ENCODE assay signal across 22 mouse cellular contexts in the genomic region with DNA sequence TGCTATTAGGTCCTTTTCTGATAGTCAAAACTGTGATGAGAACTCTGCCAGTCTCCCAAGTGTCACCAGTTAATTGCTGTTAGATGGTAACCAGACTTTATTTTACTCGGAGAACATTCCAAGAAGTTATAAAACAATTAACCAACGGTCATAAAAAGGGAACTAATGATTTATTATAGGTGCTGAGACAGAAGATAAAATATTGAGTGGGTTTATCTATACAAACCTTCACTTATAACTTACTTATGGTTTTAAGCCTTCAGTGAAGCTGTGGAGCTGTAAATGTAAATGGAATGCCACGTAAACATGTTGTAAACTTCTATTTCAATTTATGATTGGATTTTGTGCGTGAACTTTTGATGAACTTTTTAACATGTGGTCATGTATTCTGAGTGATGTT. TPM values are rescaled to one million over a fixed set of nuclear protein-coding genes. Genes with fewer than 3 reads are reported as not detected.
DNase-seq lines count a peak whose midpoint lies in the region; ATAC-seq and TF ChIP-seq lines count a peak whose summit lies in the region.
"Had no signal": no experiment of that assay in that cellular context is flagged by ENCODE, and none has a peak within 500 bp of the region (broad histone marks: within the 10 kb centered on the region; RNA-seq: fewer than 3 reads in every experiment).

No protein-coding gene starts in this region.

- no peak for TF ChIP-seq RAD21 in MEL (IDR thresholded peaks at IDR 0.05; ENCODE audit: low read depth, low read length)

- H3K27ac ChIP-seq in midbrain, embryonic 11.5 days (ENCODE audit: low read depth, low read length) = no peak overlapping the region
- no peak overlapping the region for H3K27ac ChIP-seq in midbrain, embryonic 13.5 days
- H3K27ac ChIP-seq in MEL (ENCODE audit: control insufficient read depth, low read depth, low read length) = peak overlapping the region; percentile 49; the same call in 1 of the 2 replicates

- no peak overlapping the region for H3K9ac ChIP-seq in midbrain, embryonic 11.5 days (ENCODE audit: low read length)
- no peak overlapping the region for H3K9ac ChIP-seq in midbrain, embryonic 13.5 days (replicated peaks)
- H3K9ac ChIP-seq in MEL (ENCODE audit: control insufficient read depth, low read depth, low read length, poor library complexity, severe bottlenecking) = no peak overlapping the region

- no peak for ATAC-seq in midbrain, embryonic 11.5 days (ENCODE audit: low FRiP score)
- ATAC-seq in midbrain, embryonic 13.5 days = no peak
- ATAC-seq in megakaryocyte progenitor cell, adult 5-6 weeks (replicated peaks; ENCODE audit: poor library complexity) = no peak
- ATAC-seq: activated CD4-positive, CD25-positive, alpha-beta regulatory T cell, adult 4 months; CD4-positive, CD25-positive, alpha-beta regulatory T cell, adult 4 months; Patski had no signal

- TF ChIP-seq CTCF in MEL (IDR thresholded peaks at IDR 0.05 in 2 of 3, conservative IDR thresholded peaks at IDR 0.05 in 1 of 3; ENCODE audit: control insufficient read depth in 1 of 3, insufficient read depth in 1 of 3, low read depth in 2 of 3, low read length in 3 of 3, poor library complexity in 1 of 3, severe bottlenecking in 1 of 3) = no peak

- no peak overlapping the region for H3K4me2 ChIP-seq in midbrain, embryonic 11.5 days
- H3K4me2 ChIP-seq in midbrain, embryonic 13.5 days (replicated peaks) = no peak overlapping the region

- no peak overlapping the region for H3K4me3 ChIP-seq in midbrain, embryonic 11.5 days (ENCODE audit: low read depth, low read length)
- H3K4me3 ChIP-seq in midbrain, embryonic 13.5 days (replicated peaks) = no peak overlapping the region
- H3K4me3 ChIP-seq in MEL (ENCODE audit: control insufficient read depth in 1 of 2, insufficient read depth in 1 of 2, low read depth in 2 of 2, low read length in 2 of 2) = no peak overlapping the region; a peak in 1 of 4 replicates

- TF ChIP-seq EP300 in MEL (IDR thresholded peaks at IDR 0.05; ENCODE audit: low read depth in 1 of 2, low read length in 2 of 2) = peak; percentile 79 to 80; a peak in 3 of 4 replicates

- WGBS in midbrain, embryonic 11.5 days = 80% methylated on average over 4 of the region's 4 CpGs
- WGBS in midbrain, embryonic 13.5 days = 81% methylated on average over 4 of the region's 4 CpGs

- H3K79me2 ChIP-seq in MEL (ENCODE audit: control insufficient read depth, insufficient read depth, low read length, poor library complexity) = no peaks in the 10 kb centered on the region

- no peaks in the 10 kb centered on the region for H3K36me3 ChIP-seq in midbrain, embryonic 11.5 days (ENCODE audit: control insufficient read depth, insufficient read depth, low read length)
- no peaks in the 10 kb centered on the region for H3K36me3 ChIP-seq in midbrain, embryonic 13.5 days
- H3K36me3 ChIP-seq in MEL (ENCODE audit: control insufficient read depth in 1 of 2, insufficient read depth in 2 of 2, low read length in 2 of 2) = peaks cover 0 to 22% of the 10 kb centered on the region in 2 experiments; a peak in 2 of 4 replicates
- H3K36me3 ChIP-seq: G1E had no signal

- no peaks in the 10 kb centered on the region for H3K9me3 ChIP-seq in midbrain, embryonic 11.5 days (ENCODE audit: control insufficient read depth, low read length)
- no peaks in the 10 kb centered on the region for H3K9me3 ChIP-seq in midbrain, embryonic 13.5 days
- no peaks in the 10 kb centered on the region for H3K9me3 ChIP-seq in MEL (replicated peaks; ENCODE audit: insufficient read depth, low read length)
- H3K9me3 ChIP-seq: G1E had no signal

- H3K4me1 ChIP-seq in midbrain, embryonic 11.5 days (ENCODE audit: control insufficient read depth, insufficient read depth, low read length) = peaks cover 10% of the 10 kb centered on the region
- peaks cover 24% of the 10 kb centered on the region for H3K4me1 ChIP-seq in midbrain, embryonic 13.5 days (replicated peaks)
- peaks cover 17 to 18% of the 10 kb centered on the region in 2 experiments for H3K4me1 ChIP-seq in MEL (ENCODE audit: control insufficient read depth in 1 of 2, insufficient read depth in 2 of 2, low read length in 2 of 2)

- no peak for TF ChIP-seq POLR2A in MEL (IDR thresholded peaks at IDR 0.05; ENCODE audit: control insufficient read depth in 1 of 2, insufficient read depth in 1 of 2, low read depth in 1 of 2, low read length in 2 of 2, poor library complexity in 1 of 2)

- peak; percentile 51 for DNase-seq in midbrain, embryonic 11.5 days (ENCODE audit: low spot score, missing footprints)
- DNase-seq in MEL (ENCODE audit: low read depth, low spot score) = peak; percentile 35
- DNase-seq: adrenal gland, adult 2 months; adrenal gland, adult 8-10 months; adrenal gland, postnatal 10 days; adrenal gland, postnatal 14 days; adrenal gland, postnatal 25 days; adrenal gland, postnatal 36 days; B cell, adult 2 months; cerebellum, adult 11 months; cerebellum, adult 11-12 months; cerebellum, adult 18-20 months; cerebellum, adult 2 months had no signal

- no peaks in the 10 kb centered on the region; the same call in 1 of the 2 replicates for H3K27me3 ChIP-seq in midbrain, embryonic 11.5 days (ENCODE audit: control insufficient read depth, insufficient read depth, low read length)
- no peaks in the 10 kb centered on the region for H3K27me3 ChIP-seq in midbrain, embryonic 13.5 days
- H3K27me3 ChIP-seq in MEL (ENCODE audit: control insufficient read depth in 1 of 2, insufficient read depth in 2 of 2, low read length in 2 of 2) = no peaks in the 10 kb centered on the region
- H3K27me3 ChIP-seq: CH12.LX, Patski had no signal

TF ChIP-seq in MEL, 35 proteins besides CTCF, POLR2A, EP300 and RAD21:
- 0 out of 2 replicates have a peak, but pooled peaks have one; percentile 27 for TF ChIP-seq RCOR1 (IDR thresholded peaks at IDR 0.05; ENCODE audit: low read depth, low read length)
- TF ChIP-seq MAX (IDR thresholded peaks at IDR 0.05; ENCODE audit: low read length) = no peak; the same call in 1 of the 2 replicates
- TF ChIP-seq SIN3A (IDR thresholded peaks at IDR 0.05; ENCODE audit: low read length) = peak; percentile 43; the same call in 1 of the 2 replicates
- TF ChIP-seq TCF12 (IDR thresholded peaks at IDR 0.05; ENCODE audit: low read depth, low read length) = peak; percentile 58; the same call in 1 of the 2 replicates
- no peak for TF ChIP-seq HCFC1 (IDR thresholded peaks at IDR 0.05; ENCODE audit: low read depth, low read length)
- TF ChIP-seq TAL1 (IDR thresholded peaks at IDR 0.05; ENCODE audit: low read length) = peak; percentile 7; the same call in 1 of the 2 replicates
- no peak for TF ChIP-seq ZMIZ1 (IDR thresholded peaks at IDR 0.05; ENCODE audit: low read depth, low read length)
- peak; percentile 57; the same call in 1 of the 2 replicates for TF ChIP-seq GATA1 (IDR thresholded peaks at IDR 0.05; ENCODE audit: low read depth, low read length)
- peak; percentile 46; the same call in 1 of the 2 replicates for TF ChIP-seq ETS1 (IDR thresholded peaks at IDR 0.05; ENCODE audit: low read depth, low read length)
- 0 out of 2 replicates have a peak, but pooled peaks have one; percentile 28 for TF ChIP-seq MYC (IDR thresholded peaks at IDR 0.05; ENCODE audit: low read depth, low read length)
- TF ChIP-seq CHD2 (IDR thresholded peaks at IDR 0.05; ENCODE audit: low read length) = no peak

RNA-seq across cellular contexts. Expression of gene Nt5dc3, which starts 5.4 kb away (rescaled TPM):
- polyA plus RNA-seq in midbrain, embryonic 11.5 days (2014; fragmentation: Nextera tagmentation; extraction: Ambion mirVana) = 1.1 and 1.7 TPM in 2 replicates
- polyA plus RNA-seq in midbrain, embryonic 13.5 days (2015; fragmentation: Nextera tagmentation; extraction: Ambion mirVana) = 5.9 and 6.5 TPM in 2 replicates
- 7.0 and 9.7 TPM in 2 replicates for total RNA-seq in MEL (2012; rRNA removed)
- polyA plus RNA-seq in MEL (2012; ENCODE audit: insufficient read depth in 1 of 2, insufficient read length in 2 of 2, low read depth in 1 of 2, low replicate concordance in 2 of 2, missing spikeins in 1 of 2) = 10 to 100 TPM in 1 of 2 experiments, not detected in 1; 15.6 TPM
- total RNA-seq in megakaryocyte progenitor cell, adult 5-6 weeks (2015) = 3.4 and 4.2 TPM in 2 replicates
- total RNA-seq in megakaryocyte progenitor cell, adult 5-6 weeks (2017) = 3.0 and 3.2 TPM in 2 replicates

RNA-seq across cellular contexts. Expression of gene Gm49358, which starts 9.6 kb away (rescaled TPM):
- 0.37 TPM in 1 of 2 replicates, not detected in the other for polyA plus RNA-seq in midbrain, embryonic 11.5 days (2014; fragmentation: Nextera tagmentation; extraction: Ambion mirVana)
- polyA plus RNA-seq in midbrain, embryonic 13.5 days (2015; fragmentation: Nextera tagmentation; extraction: Ambion mirVana) = not detected in 2 replicates
- total RNA-seq in MEL (2012; rRNA removed) = 1.3 and 1.8 TPM in 2 replicates
- not detected for polyA plus RNA-seq in MEL (2012; ENCODE audit: insufficient read depth in 1 of 2, insufficient read length in 2 of 2, low read depth in 1 of 2, low replicate concordance in 2 of 2, missing spikeins in 1 of 2)
- not detected in 2 replicates for total RNA-seq in megakaryocyte progenitor cell, adult 5-6 weeks (2015)
- total RNA-seq in megakaryocyte progenitor cell, adult 5-6 weeks (2017) = 0.21 TPM in 1 of 2 replicates, not detected in the other
- total RNA-seq: G1E had no signal
- polyA plus RNA-seq: activated CD4-positive, CD25-positive, alpha-beta regulatory T cell, adult 4 months; adrenal gland, adult 2 months; brain, embryonic 14.5 days; C2C12; CD4-positive, CD25-positive, alpha-beta regulatory T cell, adult 4 months; cerebellum, adult 2 months; G1E had no signal
